Mouse (Mus musculus) left cerebral cortex, adult 18-20 months (tissue): ENCODE results near the gene Grm1. TPM values are rescaled to one million over a fixed set of nuclear protein-coding genes. Genes with fewer than 3 reads are reported as not detected.

ENCODE experiments used
- DNase-seq, 2 experiments: peaks; one replicate each; pipeline ENCODE4 v3.0.0; 2021 to 2022; ENCODE audit warnings: low spot score in 2 of 2, mixed read lengths in 1 of 2
- total RNA-seq, 2 experiments: library from RNA; stranded (reverse); gene quantifications; 2 replicates each; pipeline ENCODE4 v1.2.3; 2021

Gene Grm1
- total RNA-seq, 2 experiments from 2014 or later = 43.4 to 46.8 TPM

- no peak for DNase-seq
Observed at GRCm38 (mm10) chr10:10740729-10741128, 341.4 kb downstream of the Grm1 start.

- DNase-seq = peak; percentile 36 to 38
Observed at GRCm38 (mm10) chr10:10737041-10737681, 345.0 kb downstream of the Grm1 start.

GRCm38 (mm10) chr10:10734561-10734960 lies 347.6 kb downstream of the Grm1 start:
- DNase-seq = no peak

GRCm38 (mm10) chr10:10733092-10733491 lies 349.1 kb downstream of the Grm1 start:
- DNase-seq = no peak

- no peak for DNase-seq
Observed at GRCm38 (mm10) chr10:10726501-10726900, 355.7 kb downstream of the Grm1 start.

GRCm38 (mm10) chr10:10710837-10711236 lies 371.3 kb downstream of the Grm1 start:
- no peak for DNase-seq

- no peak for DNase-seq
Observed at GRCm38 (mm10) chr10:10710359-10710758, 371.8 kb downstream of the Grm1 start.

GRCm38 (mm10) chr10:10708031-10708430 lies 374.1 kb downstream of the Grm1 start:
- no peak for DNase-seq

- no peak for DNase-seq
Observed at GRCm38 (mm10) chr10:10701326-10701725, 380.8 kb downstream of the Grm1 start.

GRCm38 (mm10) chr10:10700903-10701302 lies 381.3 kb downstream of the Grm1 start:
- no peak for DNase-seq

- DNase-seq = peak; percentile 49 to 63
Observed at GRCm38 (mm10) chr10:10697497-10697896, 384.7 kb downstream of the Grm1 start.

GRCm38 (mm10) chr10:10689668-10690223 lies 392.4 kb downstream of the Grm1 start:
- DNase-seq = peak in 1 of 2 experiments; percentile 13

- DNase-seq = peak; percentile 61 to 76
Observed at GRCm38 (mm10) chr10:10688907-10689667, 393.1 kb downstream of the Grm1 start.

- DNase-seq = no peak
Observed at GRCm38 (mm10) chr10:10681048-10681447, 401.1 kb downstream of the Grm1 start, which contains the start of gene Gm10944. Gene Gm10944, plus strand, starts transcription at chr10:10681348.

GRCm38 (mm10) chr10:10659976-10660375 lies 422.2 kb downstream of the Grm1 start:
- no peak for DNase-seq

GRCm38 (mm10) chr10:10659161-10659560 lies 423.0 kb downstream of the Grm1 start:
- DNase-seq = no peak

- no peak for DNase-seq
Observed at GRCm38 (mm10) chr10:10656621-10657020, 425.5 kb downstream of the Grm1 start.

- no peak for DNase-seq
Observed at GRCm38 (mm10) chr10:10655991-10656390, 426.2 kb downstream of the Grm1 start.
